Mouse (Mus musculus) ES-E14 (cell line): ENCODE data around the gene Gnat2.

Source experiments
- CHD2 ChIP-seq: IDR thresholded peaks from 2 replicates; pipeline ENCODE4 v1.6.1; 2014; ENCODE audit warnings: mild to moderate bottlenecking, low read depth, low read length, inconsistent platforms
- HCFC1 ChIP-seq: IDR thresholded peaks from 2 replicates; pipeline ENCODE4 v1.6.1; 2012; ENCODE audit warnings: low read length, inconsistent platforms, borderline replicate concordance; ENCODE audit not compliant: insufficient read depth
- ZC3H11A ChIP-seq: IDR thresholded peaks from 2 replicates; pipeline ENCODE4 v1.6.1; 2012; ENCODE audit warnings: low read depth, mild to moderate bottlenecking, inconsistent platforms, low read length, borderline replicate concordance

GRCm38 (mm10) chr3:108096226-108096625 is 3.6 kb downstream of the Gnat2 start:
- TF ChIP-seq ZC3H11A (no peak), CHD2 (no peak), HCFC1 (no peak)
